Mouse (Mus musculus) adipocyte (in vitro differentiated cells): ENCODE results near the gene Tmem125.
"Not testable (repeated sequence)": the region's sequence is repeated elsewhere in the genome, so short reads cannot be mapped to it uniquely, and the experiment has no call there.

Experiments
- DNase-seq: peaks from one replicate; pipeline ENCODE4 v3.0.0-alpha.2; 2016; ENCODE audit warnings: low spot score

Gene Tmem125

DNA sequence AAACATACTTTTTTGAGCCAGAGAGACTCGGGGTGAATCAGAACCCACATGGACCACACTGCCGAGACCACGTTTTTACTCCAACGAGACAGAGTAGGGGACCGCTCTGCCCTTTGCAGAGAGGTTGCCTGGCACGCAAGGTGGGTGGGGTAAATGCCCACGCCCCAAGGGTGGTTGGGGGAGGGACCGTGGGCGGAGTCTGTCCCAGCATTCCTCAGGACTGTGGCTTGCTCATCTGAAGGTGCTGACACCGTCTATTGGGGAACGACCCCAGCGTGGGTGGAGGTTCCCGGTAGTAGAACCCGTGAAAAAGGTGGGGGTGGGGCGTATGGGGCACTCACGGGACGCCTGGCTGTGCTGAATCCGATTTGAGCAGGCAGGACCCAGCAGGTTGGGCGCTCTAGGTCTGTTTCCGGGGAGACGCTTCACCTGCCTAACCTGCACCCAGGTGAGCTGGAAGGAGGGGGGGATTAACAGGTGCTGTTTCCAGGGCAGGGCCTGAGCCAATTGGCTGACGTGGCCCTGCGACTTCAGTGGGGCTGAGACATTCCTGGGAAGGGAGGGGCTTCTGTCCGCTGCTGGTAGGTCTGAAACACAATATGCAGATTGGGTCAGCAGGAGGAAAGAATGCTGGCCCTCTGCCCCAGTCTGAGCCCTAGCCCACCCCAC is at the start of gene Tmem125:
TSS of gene Tmem125 (minus strand) at position 453 of the 669 bp plus-strand sequence.
- DNase-seq = no peak

DNA sequence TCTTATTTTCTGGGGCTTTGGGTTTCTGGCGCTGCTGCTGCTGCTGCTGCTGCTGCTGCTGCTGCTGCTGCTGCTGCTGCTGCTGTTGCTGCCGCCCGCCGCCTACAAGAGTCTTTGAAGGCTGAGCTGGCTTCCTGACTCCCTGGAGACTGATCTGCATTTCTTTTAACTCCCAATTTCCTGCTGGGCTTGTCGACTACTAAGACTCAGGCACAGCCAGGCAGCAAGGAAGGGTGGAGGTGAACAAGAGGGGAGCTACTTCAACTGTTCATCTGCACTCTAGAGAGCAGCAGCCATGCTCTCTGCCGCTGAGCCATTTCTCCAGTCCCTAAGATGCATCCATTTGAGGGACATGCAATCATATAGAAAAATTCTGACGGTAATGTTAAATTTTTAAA is 45.9 kb upstream of the Tmem125 start:
- no peak for DNase-seq

DNA sequence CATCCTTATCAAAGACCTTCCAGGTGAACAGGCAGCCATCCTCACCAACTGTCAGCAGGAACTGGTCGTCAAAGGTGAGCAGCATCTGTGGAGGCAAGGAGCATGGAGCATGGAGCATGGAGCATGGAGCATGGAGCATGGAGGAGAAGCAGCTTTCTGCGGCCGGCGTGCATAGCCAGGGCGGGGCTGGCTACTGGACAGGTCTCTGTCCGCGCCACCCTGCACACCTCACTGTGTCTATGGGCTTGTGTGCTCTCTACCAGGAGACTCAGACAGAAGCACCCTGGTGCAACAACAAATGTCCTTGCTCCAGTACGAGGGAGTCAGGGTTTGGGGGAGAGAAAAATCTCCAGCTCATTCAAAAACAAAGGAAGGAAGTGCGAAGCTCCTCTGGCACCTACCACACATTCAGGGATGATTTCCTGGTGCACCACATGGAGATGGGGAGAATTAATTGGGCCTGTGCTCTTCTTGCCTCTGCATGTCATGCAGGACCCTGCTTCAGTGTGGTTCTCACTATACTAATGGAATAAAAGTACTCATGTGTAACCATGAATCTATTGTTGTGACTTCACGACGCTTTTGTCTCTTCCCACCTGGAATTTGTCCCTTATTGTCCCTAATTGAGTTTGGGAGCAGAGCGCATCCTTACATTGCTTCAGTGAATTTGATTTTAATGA is 45.3 kb upstream of the Tmem125 start:
- DNase-seq = no peak

DNA sequence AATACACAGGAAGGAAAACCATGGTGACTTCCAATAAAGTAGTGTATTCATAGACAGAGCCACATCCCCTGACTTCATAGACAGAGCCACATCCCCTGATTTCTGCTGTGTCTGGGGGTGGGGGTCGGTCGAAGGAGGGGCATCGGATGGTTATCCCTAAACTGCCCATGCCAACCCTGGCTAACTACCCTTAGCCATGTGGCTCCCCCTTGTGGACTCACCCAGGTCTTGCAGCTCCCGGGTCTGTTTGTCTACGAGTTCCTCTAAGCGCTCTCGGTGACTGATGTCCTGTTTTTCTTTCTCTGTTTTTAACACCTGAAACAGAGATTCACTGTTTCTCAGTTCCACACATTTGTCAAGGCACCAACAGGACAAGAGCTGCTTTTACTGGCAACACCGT is 38.8 kb upstream of the Tmem125 start:
- no peak for DNase-seq

DNA sequence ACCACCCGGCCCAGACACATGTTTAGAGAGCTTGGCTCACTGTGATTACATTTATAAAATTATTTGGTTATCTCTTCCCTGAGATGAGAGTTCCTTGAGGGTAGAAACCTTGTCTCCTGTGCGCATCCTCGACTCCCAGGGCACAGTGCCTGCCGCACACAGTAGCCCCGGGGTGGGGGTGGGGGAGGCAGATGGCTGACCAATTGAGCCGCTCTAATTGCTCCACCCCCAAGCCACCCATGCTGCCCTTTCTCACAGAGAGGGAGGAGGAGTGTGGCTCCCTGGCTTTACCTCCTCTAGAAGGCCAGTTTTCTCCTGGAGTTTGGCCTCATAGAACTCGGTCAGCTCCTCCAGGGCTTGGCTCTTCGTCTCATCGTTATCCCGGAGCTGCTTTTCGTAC is 37.7 kb upstream of the Tmem125 start:
- no peak for DNase-seq

DNA sequence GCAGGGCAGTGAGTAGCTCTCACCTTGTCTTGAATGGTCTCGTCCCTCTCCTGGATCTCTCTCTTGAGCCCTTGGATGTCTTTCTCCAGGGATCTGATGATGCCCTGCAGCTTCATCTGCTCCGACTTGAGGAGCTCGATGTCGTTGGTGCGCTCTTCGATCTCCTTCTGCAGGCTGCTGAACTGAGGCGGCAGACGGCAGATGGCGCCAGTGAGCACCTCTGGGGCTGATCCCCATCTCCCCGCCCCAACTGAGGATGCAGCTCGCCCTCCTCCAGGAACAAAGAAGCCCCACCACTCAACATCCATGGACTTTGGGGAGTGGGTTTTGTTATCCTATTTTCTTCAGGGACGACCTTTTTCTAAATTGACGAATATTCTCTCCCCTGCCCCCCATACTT is 35.5 kb upstream of the Tmem125 start:
- DNase-seq = no peak

DNA sequence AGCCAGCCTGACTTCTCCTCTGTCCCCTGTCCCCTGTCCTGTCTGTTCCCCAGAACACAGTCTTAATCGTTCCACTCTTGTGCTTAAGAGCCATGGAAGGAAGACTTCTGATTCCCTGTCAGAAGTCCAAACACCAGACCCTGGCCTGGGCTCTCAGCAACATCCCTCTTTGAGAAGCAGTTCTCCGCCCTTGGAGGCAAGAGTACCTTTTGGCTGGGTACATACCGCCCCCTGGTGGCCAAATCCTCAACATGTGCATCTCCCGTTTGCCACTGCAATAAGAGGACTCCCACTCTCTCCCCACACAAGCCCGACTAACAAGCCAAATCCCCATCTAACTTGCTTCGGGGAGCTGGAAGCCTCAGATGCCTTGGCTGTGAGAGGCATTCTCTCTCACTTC is 32.3 kb upstream of the Tmem125 start:
- peak; percentile 88 for DNase-seq

DNA sequence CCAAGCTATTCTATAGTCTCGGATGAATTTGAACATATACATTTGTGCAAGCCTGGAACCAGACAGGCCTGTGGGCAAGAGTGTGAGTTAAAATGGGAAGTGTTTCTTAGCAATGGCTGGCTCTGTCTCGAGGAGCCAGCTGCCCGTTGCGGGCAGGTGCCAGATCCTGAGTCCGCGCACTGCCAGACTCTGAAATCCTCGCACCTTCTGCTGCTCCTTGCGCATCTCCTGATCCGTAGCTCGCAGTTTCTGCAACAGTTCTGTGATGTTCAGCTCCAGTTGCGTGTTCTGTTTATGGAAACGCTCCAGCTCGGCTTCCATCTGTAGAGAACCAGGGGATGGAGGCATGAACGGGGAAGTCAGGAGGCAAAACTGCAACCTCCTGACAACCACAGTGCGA is 27.6 kb upstream of the Tmem125 start:
- no peak for DNase-seq

DNA sequence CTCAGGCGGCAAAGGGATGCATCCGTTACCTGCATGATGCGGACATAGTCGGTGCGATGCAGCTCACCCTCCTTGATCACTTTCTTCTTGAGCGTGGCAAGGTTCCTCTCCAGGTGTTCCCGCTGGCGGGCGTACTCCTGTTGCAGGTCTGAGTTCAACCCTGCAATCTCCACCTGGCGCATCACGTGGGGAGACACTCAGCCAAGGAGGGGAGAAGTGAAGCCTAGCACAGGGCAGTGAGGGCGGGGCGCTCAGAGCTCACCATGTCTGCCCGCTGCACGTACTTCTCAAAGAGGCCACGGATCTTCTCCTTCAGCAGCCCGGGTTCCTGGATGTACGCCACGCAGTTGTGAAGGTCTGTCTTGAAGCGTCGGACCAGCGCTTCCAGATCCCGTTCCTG is 25.5 kb upstream of the Tmem125 start:
- DNase-seq = no peak

DNA sequence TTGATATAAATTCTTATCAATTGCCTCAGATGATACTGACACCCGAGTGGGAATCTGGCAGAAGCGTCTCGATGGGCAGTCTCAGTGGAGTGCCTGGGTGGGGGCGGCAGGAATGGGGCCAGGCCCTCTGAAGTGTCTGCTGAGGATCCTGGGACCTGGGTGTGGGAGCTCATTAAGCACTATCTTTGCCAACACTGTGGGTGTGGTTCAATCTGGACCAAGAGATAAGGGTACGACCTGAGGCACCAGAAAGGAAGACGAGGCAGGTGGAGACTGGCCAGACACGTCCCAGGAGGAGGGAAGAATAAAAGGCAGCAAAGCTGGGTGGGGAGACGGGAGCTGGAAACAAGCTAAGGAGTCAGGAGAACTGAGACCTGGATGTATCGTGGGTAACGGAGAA is 24.9 kb upstream of the Tmem125 start:
- DNase-seq = no peak

DNA sequence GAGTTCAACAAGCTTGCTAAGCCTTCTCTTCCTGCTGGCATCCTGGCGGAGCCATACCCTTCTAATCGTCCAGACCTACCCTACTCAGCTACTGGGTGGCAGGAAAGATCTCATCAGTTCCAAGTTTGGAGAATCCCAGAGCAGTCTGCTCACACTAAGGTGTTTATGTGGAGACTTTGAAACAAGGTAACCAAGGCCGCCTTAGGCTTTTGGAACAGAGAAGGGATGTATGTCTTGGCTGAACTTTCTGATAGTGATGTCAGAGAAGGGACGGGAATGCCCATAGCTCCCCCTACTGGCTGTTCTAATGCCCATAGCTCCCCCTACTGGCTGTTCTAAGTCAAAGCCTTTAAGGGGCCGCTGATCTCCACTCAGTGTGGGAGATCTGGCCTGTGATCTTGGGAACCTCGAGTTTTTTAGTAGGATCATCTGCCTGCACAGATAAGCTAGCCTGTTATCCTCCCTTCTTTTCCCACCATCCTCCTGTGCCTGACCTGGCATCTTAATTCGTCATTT is 22.4 kb upstream of the Tmem125 start:
- DNase-seq = peak; percentile 80

DNA sequence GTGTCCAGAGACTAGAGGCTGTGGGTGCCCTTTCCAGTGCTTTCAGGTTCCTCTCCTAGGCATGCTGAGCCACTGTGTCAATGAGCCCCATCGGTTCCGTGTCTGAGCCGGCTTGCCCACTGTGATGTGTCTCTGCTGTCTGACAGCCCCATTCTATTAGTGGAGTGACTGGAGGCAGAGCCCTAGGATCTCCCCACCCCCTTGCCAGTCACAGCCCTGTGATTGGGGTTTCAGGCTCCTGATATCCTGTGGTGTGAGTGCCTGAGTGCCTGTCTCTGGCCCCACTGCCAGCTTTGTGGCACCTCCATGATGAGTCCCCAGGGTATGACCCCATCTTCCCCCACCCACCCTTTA is 21.1 kb upstream of the Tmem125 start:
- DNase-seq = no peak

DNA sequence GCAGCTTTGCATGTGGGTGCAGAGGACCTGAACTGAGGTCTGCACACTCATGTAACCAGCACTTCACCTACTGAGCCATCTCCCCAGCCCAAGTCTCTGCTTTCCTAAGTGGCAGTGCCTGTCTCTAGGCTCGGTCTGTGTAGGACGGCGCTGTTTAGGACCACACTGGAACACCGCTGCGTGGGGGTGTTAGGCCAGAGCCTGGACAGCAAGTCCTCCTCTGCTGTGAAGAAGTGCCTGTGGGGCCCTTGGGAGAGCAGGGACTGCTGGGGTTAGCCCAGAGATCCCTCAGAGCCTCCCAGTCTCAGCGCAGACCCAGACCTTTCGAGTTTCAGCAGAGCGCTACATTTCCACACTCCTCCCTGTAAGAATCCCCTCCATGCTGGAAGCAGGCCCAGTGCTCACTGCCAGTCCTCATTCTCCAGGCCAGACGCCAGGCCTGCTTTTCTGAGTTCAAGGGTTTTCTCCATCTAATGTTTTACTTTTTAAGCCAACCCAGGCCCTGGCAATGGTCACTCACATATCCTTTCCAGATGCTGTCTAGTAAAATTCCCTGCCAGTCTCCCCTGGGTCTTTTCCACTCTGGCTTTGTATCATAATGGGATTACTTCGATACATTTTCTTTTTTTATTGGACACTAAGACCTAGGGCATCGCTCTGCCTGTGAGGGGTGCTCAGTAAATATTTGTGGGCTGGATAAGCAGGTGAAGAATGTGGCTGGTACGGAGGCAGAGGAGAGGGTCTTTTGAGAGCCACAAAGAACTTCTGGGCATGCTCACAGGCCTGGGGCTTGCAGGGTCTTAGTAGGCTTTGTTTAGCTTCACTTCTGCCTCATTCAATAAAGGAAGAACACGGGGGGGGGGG is 20.4 kb upstream of the Tmem125 start:
- peak; percentile 59 for DNase-seq

DNA sequence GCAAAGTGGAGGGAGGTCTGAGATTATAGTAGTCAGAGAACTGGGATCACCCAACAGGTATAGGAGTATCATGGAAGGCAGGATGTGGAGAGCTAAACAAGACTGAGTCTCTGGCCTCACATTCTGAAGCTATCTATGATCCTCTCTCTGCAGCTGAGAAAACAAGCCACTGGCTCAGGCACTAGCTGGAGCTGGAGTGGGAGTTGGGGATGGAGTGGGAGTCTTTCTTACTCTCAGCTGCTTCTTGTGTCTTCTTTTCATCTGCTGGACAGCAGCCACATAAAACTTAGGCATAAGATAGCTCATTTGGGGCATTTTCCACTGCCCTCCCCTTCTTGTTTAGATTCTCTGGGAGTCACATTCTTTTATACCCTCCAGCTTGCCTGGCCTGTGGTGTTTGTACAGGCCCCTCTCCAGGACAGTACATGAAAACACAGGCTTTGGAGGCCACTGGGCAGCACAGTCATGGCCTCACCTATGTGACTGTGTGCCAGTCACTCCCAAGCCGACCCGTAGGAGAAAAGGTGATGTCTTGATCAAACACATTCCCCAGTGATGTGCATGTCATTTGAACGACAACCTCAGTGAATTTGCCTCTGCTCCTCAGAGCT is 9.3 kb upstream of the Tmem125 start:
- no peak for DNase-seq

DNA sequence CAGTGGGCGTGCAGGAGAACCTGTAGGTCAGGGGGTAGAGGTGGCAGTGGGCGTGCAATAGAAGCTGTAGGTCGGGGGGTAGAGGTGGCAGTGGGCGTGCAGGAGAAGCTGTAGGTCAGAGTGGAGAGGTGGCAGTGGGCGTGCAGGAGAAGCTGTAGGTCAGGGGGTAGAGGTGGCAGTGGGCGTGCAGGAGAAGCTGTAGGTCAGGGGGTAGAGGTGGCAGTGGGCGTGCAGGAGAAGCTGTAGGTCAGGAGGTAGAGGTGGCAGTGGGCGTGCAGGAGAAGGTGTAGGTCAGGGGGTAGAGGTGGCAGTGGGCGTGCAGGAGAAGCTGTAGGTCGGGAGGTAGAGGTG is 4.3 kb upstream of the Tmem125 start:
- peak; percentile 52 for DNase-seq

DNA sequence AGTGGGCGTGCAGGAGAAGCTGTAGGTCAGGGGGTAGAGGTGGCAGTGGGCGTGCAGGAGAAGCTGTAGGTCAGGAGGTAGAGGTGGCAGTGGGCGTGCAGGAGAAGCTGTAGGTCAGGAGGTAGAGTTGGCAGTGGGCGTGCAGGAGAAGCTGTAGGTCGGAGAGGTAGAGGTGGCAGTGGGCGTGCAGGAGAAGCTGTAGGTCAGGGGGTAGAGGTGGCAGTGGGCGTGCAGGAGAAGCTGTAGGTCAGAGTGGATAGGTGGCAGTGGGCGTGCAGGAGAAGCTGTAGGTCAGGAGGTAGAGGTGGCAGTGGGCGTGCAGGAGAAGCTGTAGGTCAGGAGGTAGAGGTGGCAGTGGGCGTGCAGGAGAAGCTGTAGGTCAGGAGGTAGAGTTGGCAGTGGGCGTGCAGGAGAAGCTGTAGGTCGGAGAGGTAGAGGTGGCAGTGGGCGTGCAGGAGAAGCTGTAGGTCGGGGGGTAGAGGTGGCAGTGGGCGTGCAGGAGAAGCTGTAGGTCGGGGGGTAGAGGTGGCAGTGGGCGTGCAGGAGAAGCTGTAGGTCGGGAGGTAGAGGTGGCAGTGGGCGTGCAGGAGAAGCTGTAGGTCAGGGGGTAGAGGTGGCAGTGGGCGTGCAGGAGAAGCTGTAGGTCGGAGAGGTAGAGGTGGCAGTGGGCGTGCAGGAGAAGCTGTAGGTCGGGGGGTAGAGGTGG is 3.7 kb upstream of the Tmem125 start:
- DNase-seq = not testable (repeated sequence)

DNA sequence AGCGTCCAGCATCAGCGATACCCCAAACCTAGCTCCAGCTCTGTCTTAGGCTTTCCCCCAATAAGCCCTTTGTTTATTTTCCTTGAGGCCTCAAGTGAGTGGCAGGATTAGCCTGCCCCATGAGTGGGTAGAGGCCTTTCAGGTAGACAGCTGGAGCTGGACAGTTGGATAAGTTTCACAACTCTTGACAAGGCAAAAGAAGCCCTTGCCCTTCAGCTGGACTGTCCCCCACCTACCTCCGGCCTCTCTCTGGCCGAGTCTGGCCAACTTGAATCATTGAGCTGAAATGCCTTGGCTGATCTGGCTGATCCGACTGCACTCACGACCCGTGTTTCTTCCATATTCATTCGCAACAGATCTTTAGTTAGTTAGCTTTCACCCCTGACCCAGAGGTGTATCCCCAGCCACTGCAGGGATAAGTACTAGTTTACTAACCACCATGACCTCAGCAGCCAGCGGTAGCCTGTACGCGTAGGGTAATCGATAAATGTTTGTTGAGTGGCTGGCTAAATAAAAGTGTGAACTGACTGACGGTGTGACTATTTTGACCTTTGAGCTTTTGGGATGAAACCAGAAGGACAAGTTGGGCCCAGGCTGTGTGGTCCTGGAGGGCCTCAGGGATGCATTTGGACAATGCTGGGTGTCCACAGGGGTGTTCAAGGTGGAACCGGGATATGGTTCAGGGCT is 740 bp upstream of the Tmem125 start:
- no peak for DNase-seq

DNA sequence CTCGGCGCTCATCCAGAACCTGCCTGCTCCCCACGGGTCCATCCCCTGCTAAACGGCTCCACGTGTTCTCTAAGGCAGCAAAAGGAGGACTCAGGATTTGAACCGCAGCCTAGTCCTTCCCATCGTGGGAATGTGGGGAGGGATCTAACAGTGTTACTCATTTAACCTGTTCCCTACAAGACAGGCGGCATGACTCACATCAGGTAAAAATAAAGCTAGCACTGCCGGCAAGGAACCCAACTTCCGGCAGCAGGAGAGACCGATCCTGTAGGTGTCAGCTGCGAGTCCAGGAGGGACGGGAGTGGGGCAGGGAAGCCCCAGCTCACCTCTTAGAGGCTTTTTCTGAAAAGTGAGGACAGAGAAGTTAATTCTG is 700 bp downstream of the Tmem125 start:
- DNase-seq = no peak

DNA sequence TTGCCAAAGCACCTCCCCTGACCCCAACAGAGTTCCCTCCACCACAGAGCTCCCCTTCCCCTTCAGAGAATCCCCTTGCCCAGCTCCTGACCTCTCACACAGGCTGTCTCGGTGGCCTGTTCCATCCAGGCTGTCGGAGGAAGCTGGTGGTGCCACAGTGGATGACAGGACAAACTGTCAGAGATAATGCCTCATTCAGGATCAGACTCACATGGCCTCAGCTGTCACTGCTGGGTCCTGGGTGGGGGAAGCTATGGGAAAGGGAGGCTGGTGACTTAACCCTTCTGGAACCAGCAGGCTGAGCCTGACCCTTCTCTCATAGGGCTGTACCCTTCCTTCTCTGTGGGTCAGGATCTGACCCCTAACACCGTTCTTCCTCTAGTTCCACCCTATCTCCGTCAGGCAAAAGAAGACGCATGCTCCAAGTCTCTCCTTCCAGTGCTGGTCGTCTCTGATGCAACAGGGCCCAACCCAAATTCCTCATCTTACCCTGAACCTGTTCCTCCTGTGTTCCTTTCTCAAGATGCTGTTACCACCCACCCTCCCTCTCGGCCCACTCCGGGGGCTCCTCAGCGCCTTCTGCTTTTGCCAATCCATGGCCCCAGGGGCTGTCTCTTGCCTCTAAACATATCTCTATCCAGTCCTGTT is 1.2 kb downstream of the Tmem125 start:
- DNase-seq = no peak

DNA sequence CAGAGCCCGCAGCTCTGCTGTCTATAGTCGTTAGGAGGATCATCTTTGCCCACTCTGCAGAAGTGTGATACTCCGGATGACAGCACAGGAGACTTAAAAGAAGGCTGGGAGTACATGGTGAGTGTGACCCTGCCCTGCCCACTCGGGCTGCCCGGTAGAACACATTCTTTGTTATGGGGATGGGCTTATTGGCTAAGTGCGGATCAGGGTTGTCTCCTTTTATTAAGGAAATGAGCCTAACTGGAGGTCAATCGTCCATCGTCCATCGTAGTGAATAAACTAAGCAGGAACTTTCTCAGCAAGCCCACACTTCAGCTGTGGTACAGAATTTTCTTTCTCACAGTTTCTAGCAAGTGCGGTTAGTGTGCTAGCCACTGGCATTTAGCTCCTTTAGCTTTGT is 3.9 kb downstream of the Tmem125 start:
- DNase-seq = no peak

DNA sequence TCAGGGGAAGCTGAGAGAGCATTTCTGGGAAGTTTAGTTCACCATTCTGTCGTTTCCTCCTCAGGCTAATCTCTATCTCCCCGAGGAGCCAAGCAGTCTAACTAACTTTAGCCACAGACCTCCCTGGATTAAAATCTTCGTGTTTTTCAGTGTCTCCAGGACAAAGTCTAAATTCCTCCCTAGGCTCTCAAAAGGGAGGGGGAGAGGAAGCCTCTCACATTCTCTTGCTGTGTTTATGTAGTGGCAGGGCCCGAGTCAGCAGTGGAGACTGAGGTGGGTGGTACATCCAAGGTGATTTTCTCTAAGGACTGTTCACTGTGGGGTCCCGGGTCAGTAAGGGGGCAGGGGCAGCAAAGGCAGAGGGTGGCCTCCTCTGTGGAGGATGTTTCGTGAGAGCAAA is 6.0 kb downstream of the Tmem125 start:
- DNase-seq = no peak
